Mouse (Mus musculus): ENCODE results near the gene Stac3. TPM values are rescaled to one million over a fixed set of nuclear protein-coding genes. Genes with fewer than 3 reads are reported as not detected.
A peak's percentile ranks its signal among the peaks of the same experiment; 100 is the strongest.

The Stac3 gene
- polyA plus RNA-seq, 1 experiment = 3.0 TPM

GRCm38 (mm10) chr10:127544375-127544774 lies 42.9 kb downstream of the Stac3 start:
- WGBS = 90% methylated on average over 20 of the region's 20 CpGs

DNA sequence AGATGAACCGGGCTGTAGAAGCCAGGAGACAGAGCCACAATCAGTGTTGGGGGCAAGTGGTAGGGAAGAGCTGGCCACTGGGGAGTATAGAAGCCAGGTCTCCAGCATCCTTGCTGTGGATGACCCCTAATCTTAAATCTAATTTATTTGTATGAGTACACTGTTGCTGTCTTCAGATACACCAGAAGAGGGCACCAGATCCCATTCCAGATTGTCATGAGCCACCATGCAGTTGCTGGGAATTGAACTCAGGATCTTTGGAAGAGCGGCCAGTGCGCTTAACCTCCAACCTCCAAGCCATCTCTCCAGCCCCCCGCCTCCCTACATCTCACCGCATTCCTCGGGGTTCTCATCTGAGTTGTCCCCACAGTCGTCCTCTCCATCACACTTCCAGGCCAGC lies 45.0 kb downstream of the Stac3 start:
- DNase-seq = no peak
- Histone ChIP-seq H3K4me3 (ENCODE audit: insufficient read depth, low read depth, low read length) (no peak overlapping the region), H3K4me1 (ENCODE audit: control insufficient read depth, insufficient read depth, low read length) (no peaks in the 10 kb centered on the region), H3K27me3 (replicated peaks; ENCODE audit: control insufficient read depth, insufficient read depth, low read length) (no peaks in the 10 kb centered on the region), H3K36me3 (ENCODE audit: control insufficient read depth, insufficient read depth, low read length) (no peaks in the 10 kb centered on the region), H3K27ac (ENCODE audit: insufficient read depth, low read depth, low read length) (no peak overlapping the region)
- WGBS = 87% methylated on average over 7 of the region's 7 CpGs
- TF ChIP-seq POLR2A (IDR thresholded peaks at IDR 0.05; ENCODE audit: low read depth, low read length) (no peak), CTCF (conservative IDR thresholded peaks at IDR 0.05; ENCODE audit: insufficient read depth, insufficient read length, low read depth, low read length) (no peak)

More at GRCm38 (mm10) chr10:127544375-127544774, 42.9 kb downstream of the Stac3 start:
- H3K4me1 ChIP-seq (ENCODE audit: control insufficient read depth, insufficient read depth, low read length) = no peaks in the 10 kb centered on the region
- H3K4me3 ChIP-seq (ENCODE audit: insufficient read depth, low read depth, low read length) = no peak overlapping the region
- no peak for DNase-seq
- TF ChIP-seq CTCF (conservative IDR thresholded peaks at IDR 0.05; ENCODE audit: insufficient read depth, insufficient read length, low read depth, low read length) = no peak
- TF ChIP-seq POLR2A (IDR thresholded peaks at IDR 0.05; ENCODE audit: low read depth, low read length) = no peak
- no peaks in the 10 kb centered on the region for H3K36me3 ChIP-seq (ENCODE audit: control insufficient read depth, insufficient read depth, low read length)
- H3K27me3 ChIP-seq (replicated peaks; ENCODE audit: control insufficient read depth, insufficient read depth, low read length) = no peaks in the 10 kb centered on the region
- H3K27ac ChIP-seq (ENCODE audit: insufficient read depth, low read depth, low read length) = no peak overlapping the region

DNA sequence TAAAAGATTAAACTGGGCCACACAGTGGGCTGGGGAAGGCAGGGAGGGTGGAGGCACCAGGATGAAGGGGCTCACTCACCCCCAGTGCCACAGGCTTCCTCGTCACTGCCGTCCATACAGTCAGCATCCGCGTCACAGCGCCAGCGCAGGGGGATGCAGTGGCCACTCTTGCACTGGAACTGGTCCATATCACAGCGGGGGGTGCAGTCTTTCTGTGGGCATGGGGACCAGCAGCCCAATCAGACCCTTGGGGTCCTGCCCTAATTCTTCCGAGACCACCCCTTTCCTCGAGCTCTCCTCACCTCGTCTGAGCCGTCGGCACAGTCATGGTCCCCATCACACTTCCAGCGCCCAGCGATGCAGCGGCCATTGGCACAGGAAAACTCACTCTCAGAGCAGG lies 46.8 kb downstream of the Stac3 start:
- DNase-seq = no peak
- no peak for TF ChIP-seq POLR2A (IDR thresholded peaks at IDR 0.05; ENCODE audit: low read depth, low read length)
- no peak for TF ChIP-seq CTCF (conservative IDR thresholded peaks at IDR 0.05; ENCODE audit: insufficient read depth, insufficient read length, low read depth, low read length)
- Histone ChIP-seq H3K36me3 (ENCODE audit: control insufficient read depth, insufficient read depth, low read length) (no peaks in the 10 kb centered on the region), H3K27ac (ENCODE audit: insufficient read depth, low read depth, low read length) (no peak overlapping the region), H3K4me1 (ENCODE audit: control insufficient read depth, insufficient read depth, low read length) (no peaks in the 10 kb centered on the region), H3K4me3 (ENCODE audit: insufficient read depth, low read depth, low read length) (no peak overlapping the region), H3K27me3 (replicated peaks; ENCODE audit: control insufficient read depth, insufficient read depth, low read length) (no peaks in the 10 kb centered on the region)
- 95% methylated on average over 15 of the region's 15 CpGs for whole genome bisulfite sequencing

GRCm38 (mm10) chr10:127549892-127550291 lies 48.4 kb downstream of the Stac3 start:
- no peaks in the 10 kb centered on the region for H3K27me3 ChIP-seq (replicated peaks; ENCODE audit: control insufficient read depth, insufficient read depth, low read length)
- DNase-seq = no peak
- WGBS = 81% methylated on average over 17 of the region's 17 CpGs
- no peak for TF ChIP-seq POLR2A (IDR thresholded peaks at IDR 0.05; ENCODE audit: low read depth, low read length)
- no peak for TF ChIP-seq CTCF (conservative IDR thresholded peaks at IDR 0.05; ENCODE audit: insufficient read depth, insufficient read length, low read depth, low read length)
- H3K36me3 ChIP-seq (ENCODE audit: control insufficient read depth, insufficient read depth, low read length) = no peaks in the 10 kb centered on the region
- no peak overlapping the region for H3K27ac ChIP-seq (ENCODE audit: insufficient read depth, low read depth, low read length)
- H3K4me3 ChIP-seq (ENCODE audit: insufficient read depth, low read depth, low read length) = no peak overlapping the region
- H3K4me1 ChIP-seq (ENCODE audit: control insufficient read depth, insufficient read depth, low read length) = no peaks in the 10 kb centered on the region

- no peak overlapping the region for H3K4me3 ChIP-seq (ENCODE audit: insufficient read depth, low read depth, low read length)
- peak; percentile 38 for DNase-seq
- no peaks in the 10 kb centered on the region for H3K27me3 ChIP-seq (replicated peaks; ENCODE audit: control insufficient read depth, insufficient read depth, low read length)
- no peak overlapping the region for H3K27ac ChIP-seq (ENCODE audit: insufficient read depth, low read depth, low read length)
- no peaks in the 10 kb centered on the region for H3K4me1 ChIP-seq (ENCODE audit: control insufficient read depth, insufficient read depth, low read length)
- H3K36me3 ChIP-seq (ENCODE audit: control insufficient read depth, insufficient read depth, low read length) = no peaks in the 10 kb centered on the region
- no peak for TF ChIP-seq POLR2A (IDR thresholded peaks at IDR 0.05; ENCODE audit: low read depth, low read length)
- peak; percentile 77 for TF ChIP-seq CTCF (conservative IDR thresholded peaks at IDR 0.05; ENCODE audit: insufficient read depth, insufficient read length, low read depth, low read length)
- WGBS = 78% methylated on average over 18 of the region's 18 CpGs
These were observed 54.2 kb downstream of the Stac3 start for GRCm38 (mm10) chr10:127555703-127556102.

- WGBS = 84% methylated on average over 13 of the region's 13 CpGs
- Histone ChIP-seq H3K36me3 (ENCODE audit: control insufficient read depth, insufficient read depth, low read length) (no peaks in the 10 kb centered on the region), H3K4me3 (ENCODE audit: insufficient read depth, low read depth, low read length) (no peak overlapping the region), H3K27ac (ENCODE audit: insufficient read depth, low read depth, low read length) (no peak overlapping the region), H3K4me1 (ENCODE audit: control insufficient read depth, insufficient read depth, low read length) (no peaks in the 10 kb centered on the region), H3K27me3 (replicated peaks; ENCODE audit: control insufficient read depth, insufficient read depth, low read length) (no peaks in the 10 kb centered on the region)
- no peak for DNase-seq
- TF ChIP-seq POLR2A (IDR thresholded peaks at IDR 0.05; ENCODE audit: low read depth, low read length) (no peak), CTCF (conservative IDR thresholded peaks at IDR 0.05; ENCODE audit: insufficient read depth, insufficient read length, low read depth, low read length) (peak; percentile 37)
These were observed 55.9 kb downstream of the Stac3 start for GRCm38 (mm10) chr10:127557397-127557796.

Other genes starting within 250 kb of the Stac3 start
- 3.7 and 6.7 TPM in 2 replicates for gene Kif5a, start 238.3 kb upstream of the Stac3 start, polyA plus RNA-seq (2012; rRNA removed)
- gene Dctn2, start 235.3 kb upstream of the Stac3 start, polyA plus RNA-seq (2012; rRNA removed) = 181 and 184 TPM in 2 replicates
- 24.6 and 26.8 TPM in 2 replicates for gene Mbd6, start 212.7 kb upstream of the Stac3 start, polyA plus RNA-seq (2012; rRNA removed)
- 44.4 and 48.3 TPM in 2 replicates for gene Mars, start 189.9 kb upstream of the Stac3 start, polyA plus RNA-seq (2012; rRNA removed)
- 2.7 and 6.0 TPM in 2 replicates for gene Arhgap9, start 179.7 kb upstream of the Stac3 start, polyA plus RNA-seq (2012; rRNA removed)
- 1.7 and 3.0 TPM in 2 replicates for gene Gli1, start 159.7 kb upstream of the Stac3 start, polyA plus RNA-seq (2012; rRNA removed)
- gene Inhbe, start 147.3 kb upstream of the Stac3 start, polyA plus RNA-seq (2012; rRNA removed) = not detected in 2 replicates
- 0.12 TPM in 1 of 2 replicates, not detected in the other for gene Inhbc, start 131.3 kb upstream of the Stac3 start, polyA plus RNA-seq (2012; rRNA removed)
- 93.8 and 101 TPM in 2 replicates for gene R3hdm2, start 121.4 kb upstream of the Stac3 start, polyA plus RNA-seq (2012; rRNA removed)
- 24.4 and 27.4 TPM in 2 replicates for gene Ndufa4l2, start 13.3 kb downstream of the Stac3 start, polyA plus RNA-seq (2012; rRNA removed)
- gene Shmt2, start 20.8 kb downstream of the Stac3 start, polyA plus RNA-seq (2012; rRNA removed) = 232 and 274 TPM in 2 replicates
- 2.0 and 2.2 TPM in 2 replicates for gene Nxph4, start 32.9 kb downstream of the Stac3 start, polyA plus RNA-seq (2012; rRNA removed)
- 55.3 and 57.8 TPM in 2 replicates for gene Lrp1, start 119.5 kb downstream of the Stac3 start, polyA plus RNA-seq (2012; rRNA removed)
- gene Stat6, start 141.3 kb downstream of the Stac3 start, polyA plus RNA-seq (2012; rRNA removed) = 70.2 and 72.1 TPM in 2 replicates
- gene Nemp1, start 165.2 kb downstream of the Stac3 start, polyA plus RNA-seq (2012; rRNA removed) = 2.3 and 2.5 TPM in 2 replicates
- gene Nab2, start 166.9 kb downstream of the Stac3 start, polyA plus RNA-seq (2012; rRNA removed) = 17.9 and 18.6 TPM in 2 replicates
- 0.06 and 0.18 TPM in 2 replicates for gene Myo1a, start 203.5 kb downstream of the Stac3 start, polyA plus RNA-seq (2012; rRNA removed)
- gene Tac2, start 222.8 kb downstream of the Stac3 start, polyA plus RNA-seq (2012; rRNA removed) = 0.26 TPM in 1 of 2 replicates, not detected in the other
- 7.2 and 7.3 TPM in 2 replicates for gene Zbtb39, start 237.9 kb downstream of the Stac3 start, polyA plus RNA-seq (2012; rRNA removed)